Mouse (Mus musculus): ENCODE measurements around the gene Trim2. TPM values are rescaled to one million over a fixed set of nuclear protein-coding genes. Genes with fewer than 3 reads are reported as not detected.

The Trim2 gene
- total and polyA plus RNA-seq, 3 experiments: 2.4 to 3.3 (median 2.5) TPM

DNA sequence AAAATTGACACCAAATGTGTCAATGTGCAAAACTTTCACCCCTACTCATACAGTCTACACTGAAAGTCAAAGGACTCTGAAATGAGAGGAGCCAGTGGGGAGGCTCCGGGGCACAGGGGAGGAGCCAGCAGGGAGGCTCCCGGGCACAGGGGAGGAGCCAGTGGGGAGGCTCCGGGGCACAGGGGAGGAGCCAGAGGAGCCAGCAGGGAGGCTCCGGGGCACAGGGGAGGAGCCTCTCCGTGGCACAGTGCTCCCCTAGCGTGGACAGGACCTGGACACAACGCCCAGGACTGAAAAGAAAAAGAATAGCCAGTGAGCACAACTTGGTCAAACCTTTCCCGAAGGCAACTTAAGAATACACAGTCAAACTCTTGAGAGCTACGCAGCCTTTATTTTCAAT lies 171.3 kb downstream of the Trim2 start:
- no peak for DNase-seq (ENCODE audit: extremely low read depth)
- Histone ChIP-seq H3K27me3 (replicated peaks) (no peaks in the 10 kb centered on the region), H3K9ac (ENCODE audit: insufficient read depth, low read depth) (no peak overlapping the region), H3K36me3 (replicated peaks in 1 of 2; ENCODE audit: control insufficient read depth in 1 of 2, insufficient read depth in 1 of 2, low read length in 1 of 2) (peaks cover 3 to 49% of the 10 kb centered on the region in 2 experiments), H3K4me2 (ENCODE audit: insufficient read depth, low read depth, poor library complexity, severe bottlenecking) (no peak overlapping the region), H3K9me3 (replicated peaks; ENCODE audit: low read length) (no peaks in the 10 kb centered on the region), H3K4me3 (replicated peaks in 1 of 3; ENCODE audit: low read depth in 2 of 3, low read length in 2 of 3, poor library complexity in 1 of 3) (no peak overlapping the region), H3K4me1 (ENCODE audit: control insufficient read depth in 1 of 2, insufficient read depth in 2 of 2) (peaks cover 0 to 9% of the 10 kb centered on the region in 2 experiments; a peak in 1 of 4 replicates), H3K79me2 (replicated peaks; ENCODE audit: control insufficient read depth, extremely low read depth, insufficient read depth, poor library complexity, severe bottlenecking) (peaks cover 2% of the 10 kb centered on the region; the same call in 1 of the 2 replicates), H3K27ac (ENCODE audit: insufficient read depth, low read depth) (no peak overlapping the region)
- in situ Hi-C loops (cut with MboI; ENCODE audit: low pct_ligation_motif_present, low pct_unique_long_range_greater_than_20kb, low sequenced_read_pairs): no loop called here
- TF ChIP-seq ZKSCAN1 (IDR thresholded peaks at IDR 0.05; ENCODE audit: borderline replicate concordance, low read depth, low read length): no peak
- no peak for TF ChIP-seq TBP (conservative IDR thresholded peaks at IDR 0.05; ENCODE audit: low read depth, low read length)
- no peak for TF ChIP-seq RCOR1 (conservative IDR thresholded peaks at IDR 0.05; ENCODE audit: low read depth, low read length)
- TF ChIP-seq EP300 (IDR thresholded peaks at IDR 0.05; ENCODE audit: low read length): no peak
- TF ChIP-seq CTCF (conservative IDR thresholded peaks at IDR 0.05 in 1 of 2, IDR thresholded peaks at IDR 0.05 in 1 of 2; ENCODE audit: low read depth in 2 of 2, low read length in 2 of 2): no peak
- TF ChIP-seq MAX (IDR thresholded peaks at IDR 0.05; ENCODE audit: low read length): no peak
- dilution Hi-C loops (cut with MboI; ENCODE audit: extremely low pct_ligation_motif_present, extremely low pct_unique_long_range_greater_than_20kb, low sequenced_read_pairs): no loop called here

DNA sequence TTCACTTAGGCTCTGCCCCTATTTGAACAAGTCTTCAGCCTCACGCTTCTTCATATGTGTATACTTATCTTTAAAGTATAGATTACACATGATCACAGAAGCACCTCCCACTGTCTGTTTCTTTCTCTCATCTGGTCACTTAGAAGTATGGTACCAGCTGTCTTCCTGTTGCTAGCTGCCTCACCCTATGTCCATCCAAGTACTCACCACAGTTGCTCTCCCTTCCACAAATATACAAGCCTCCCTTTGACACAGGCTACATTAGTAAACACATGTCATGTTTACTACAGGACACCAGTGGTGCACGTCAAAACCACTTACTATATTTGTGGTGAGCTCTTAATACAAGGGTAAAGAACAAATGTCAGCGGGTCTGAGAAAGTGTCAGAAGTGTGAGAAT lies 175.3 kb downstream of the Trim2 start:
- dilution Hi-C loops (cut with MboI; ENCODE audit: extremely low pct_ligation_motif_present, extremely low pct_unique_long_range_greater_than_20kb, low sequenced_read_pairs): no loop called here
- TF ChIP-seq RAD21 (IDR thresholded peaks at IDR 0.05; ENCODE audit: low read depth, low read length) (no peak), NRF1 (IDR thresholded peaks at IDR 0.05; ENCODE audit: low read depth, low read length) (no peak), MYC (IDR thresholded peaks at IDR 0.05; ENCODE audit: low read depth, low read length) (no peak), USF2 (conservative IDR thresholded peaks at IDR 0.05; ENCODE audit: low read depth, low read length) (no peak), KAT2A (IDR thresholded peaks at IDR 0.05; ENCODE audit: insufficient replicate concordance, low read length) (no peak), BHLHE40 (IDR thresholded peaks at IDR 0.05; ENCODE audit: low read depth, low read length) (no peak), JUN (IDR thresholded peaks at IDR 0.05; ENCODE audit: insufficient read depth, low read depth, low read length) (no peak), CTCF (conservative IDR thresholded peaks at IDR 0.05 in 1 of 2, IDR thresholded peaks at IDR 0.05 in 1 of 2; ENCODE audit: low read depth in 2 of 2, low read length in 2 of 2) (no peak), MAZ (IDR thresholded peaks at IDR 0.05; ENCODE audit: low read depth, low read length) (no peak), USF1 (IDR thresholded peaks at IDR 0.05; ENCODE audit: low read depth, low read length) (no peak), POLR2A (IDR thresholded peaks at IDR 0.05; ENCODE audit: low read depth, low read length) (no peak), IRF4 (IDR thresholded peaks at IDR 0.05; ENCODE audit: low read depth, low read length) (no peak), ELF1 (IDR thresholded peaks at IDR 0.05; ENCODE audit: low read depth, low read length) (no peak), PAX5 (IDR thresholded peaks at IDR 0.05; ENCODE audit: low read length) (no peak)
- Histone ChIP-seq H3K27me3 (replicated peaks) (no peaks in the 10 kb centered on the region), H3K4me1 (ENCODE audit: control insufficient read depth in 1 of 2, insufficient read depth in 2 of 2) (peaks cover 3 to 26% of the 10 kb centered on the region in 2 experiments; a peak in 3 of 4 replicates), H3K27ac (ENCODE audit: insufficient read depth, low read depth) (no peak overlapping the region), H3K9ac (ENCODE audit: insufficient read depth, low read depth) (no peak overlapping the region), H3K9me3 (replicated peaks; ENCODE audit: low read length) (no peaks in the 10 kb centered on the region), H3K4me2 (ENCODE audit: insufficient read depth, low read depth, poor library complexity, severe bottlenecking) (no peak overlapping the region), H3K79me2 (replicated peaks; ENCODE audit: control insufficient read depth, extremely low read depth, insufficient read depth, poor library complexity, severe bottlenecking) (no peaks in the 10 kb centered on the region), H3K36me3 (replicated peaks in 1 of 2; ENCODE audit: control insufficient read depth in 1 of 2, insufficient read depth in 1 of 2, low read length in 1 of 2) (peaks cover 3 to 41% of the 10 kb centered on the region in 2 experiments), H3K4me3 (replicated peaks in 1 of 3; ENCODE audit: low read depth in 2 of 3, low read length in 2 of 3, poor library complexity in 1 of 3) (no peak overlapping the region)
- in situ Hi-C loops (cut with MboI; ENCODE audit: low pct_ligation_motif_present, low pct_unique_long_range_greater_than_20kb, low sequenced_read_pairs): no loop called here
- no peak for DNase-seq (ENCODE audit: extremely low read depth)

Measured in CH12.LX (cell line).